Mouse (Mus musculus) limb, embryonic 14.5 days (tissue): ENCODE measurements at regions not wholly inside any gene's neighbourhood (a gene's known extent, or its start where the extent isn't known, plus 50 kb on each side); places are given as distances from the start of the nearest gene placed in this dataset.

Experiments used
- ATAC-seq: fragments of 200-750 bp; cut with Nextera tagmentation; 2 replicates; pipeline ENCODE4 v1.8.0; 2017; ENCODE audit warnings: low read depth, moderate number of reproducible peaks, moderate TSS enrichment; ENCODE audit not compliant: low FRiP score
- DNase-seq: peaks from one replicate; pipeline ENCODE4 v3.0.0-alpha.2; 2015; ENCODE audit warnings: low spot score
- H3K27ac ChIP-seq: fragments of 300-500 bp; sonication (generic); replicated peaks from 2 replicates; pipeline ENCODE4 v1.5.1; 2014; ENCODE audit warnings: low read depth, mild to moderate bottlenecking, low read length, moderate library complexity, mixed read lengths
- H3K27me3 ChIP-seq: fragments of 300-500 bp; sonication (generic); 2 replicates; pipeline ENCODE4 v1.6.1; 2014; ENCODE audit warnings: low read length, mixed read lengths; ENCODE audit not compliant: control insufficient read depth, insufficient read depth
- H3K36me3 ChIP-seq: fragments of 300-500 bp; sonication (generic); 2 replicates; pipeline ENCODE4 v1.6.1; 2014; ENCODE audit warnings: mild to moderate bottlenecking, low read length, moderate library complexity, mixed read lengths; ENCODE audit not compliant: control insufficient read depth, insufficient read depth
- H3K4me1 ChIP-seq: fragments of 300-500 bp; sonication (generic); 2 replicates; pipeline ENCODE4 v1.6.1; 2014; ENCODE audit warnings: antibody characterized with exemption, low read length, mixed read lengths; ENCODE audit not compliant: control insufficient read depth, insufficient read depth
- H3K4me2 ChIP-seq: fragments of 300-500 bp; sonication (generic); replicated peaks from 2 replicates; pipeline ENCODE4 v1.6.1; 2014; ENCODE audit warnings: low read depth, mild to moderate bottlenecking, low read length, moderate library complexity; ENCODE audit not compliant: severe bottlenecking
- H3K4me3 ChIP-seq: fragments of 300-500 bp; sonication (generic); replicated peaks from 2 replicates; pipeline ENCODE4 v1.5.1; 2014; ENCODE audit warnings: low read length
- H3K9ac ChIP-seq: fragments of 300-500 bp; sonication (generic); 2 replicates; pipeline ENCODE4 v1.6.1; 2014; ENCODE audit warnings: mild to moderate bottlenecking, low read depth, low read length, moderate library complexity; ENCODE audit not compliant: severe bottlenecking
- H3K9me3 ChIP-seq: fragments of 300-500 bp; sonication (generic); 2 replicates; pipeline ENCODE4 v1.6.1; 2016; ENCODE audit warnings: low read length; ENCODE audit not compliant: control insufficient read depth
- POLR2A ChIP-seq: fragments of 200-500 bp; IDR thresholded peaks from 2 replicates; pipeline ENCODE4 v1.8.0; 2012; ENCODE audit warnings: inconsistent platforms, mild to moderate bottlenecking, moderate library complexity, borderline replicate concordance; ENCODE audit not compliant: insufficient read depth, insufficient read length; ENCODE audit errors: extremely low read depth
- WGBS: fragments of 180-500 bp; shearing (Covaris S2); extraction: QIAGEN DNeasy Blood & Tissue Kit; methylation state at CpG from one replicate; pipeline ENCODE4 v1.1.7; 2014; 5-methylcytosine and 5-hydroxymethylcytosine counted together

- DNase-seq (no peak), ATAC-seq (no peak)
- peaks cover 11% of the 10 kb centered on the region for H3K4me1 ChIP-seq
- H3K27me3 ChIP-seq = no peaks in the 10 kb centered on the region
- no peaks in the 10 kb centered on the region for H3K9me3 ChIP-seq
- no peak overlapping the region for H3K4me2 ChIP-seq
- no peak overlapping the region for H3K4me3 ChIP-seq
- H3K36me3 ChIP-seq = no peaks in the 10 kb centered on the region
- H3K27ac ChIP-seq = no peak overlapping the region
- 24% methylated on average over 4 of the region's 4 CpGs for WGBS
- TF ChIP-seq POLR2A = no peak
- H3K9ac ChIP-seq = no peak overlapping the region
These were observed 150.7 kb upstream of the A230072I06Rik start for GRCm38 (mm10) chr8:12127801-12128490.

GRCm38 (mm10) chr8:12130591-12130990, 148.0 kb upstream of the A230072I06Rik start:
- Histone ChIP-seq H3K27me3 (peaks cover 3% of the 10 kb centered on the region; the same call in 1 of the 2 replicates), H3K9me3 (no peaks in the 10 kb centered on the region), H3K4me1 (peaks cover 11% of the 10 kb centered on the region), H3K4me3 (no peak overlapping the region), H3K36me3 (no peaks in the 10 kb centered on the region), H3K4me2 (no peak overlapping the region), H3K9ac (no peak overlapping the region), H3K27ac (no peak overlapping the region)
- TF ChIP-seq POLR2A = no peak
- ATAC-seq (no peak), DNase-seq (no peak)
- WGBS = 22% methylated on average over 5 of the region's 5 CpGs

GRCm38 (mm10) chr8:12134200-12134599, 144.4 kb upstream of the A230072I06Rik start:
- DNase-seq (no peak), ATAC-seq (no peak)
- no peak overlapping the region for H3K27ac ChIP-seq
- no peak overlapping the region for H3K4me3 ChIP-seq
- peaks cover 3% of the 10 kb centered on the region; the same call in 1 of the 2 replicates for H3K27me3 ChIP-seq
- H3K9ac ChIP-seq = no peak overlapping the region
- WGBS = 64% methylated on average over 1 of the region's 1 CpGs
- H3K4me2 ChIP-seq = no peak overlapping the region
- H3K36me3 ChIP-seq = no peaks in the 10 kb centered on the region
- H3K4me1 ChIP-seq = no peaks in the 10 kb centered on the region; the same call in 1 of the 2 replicates
- TF ChIP-seq POLR2A = no peak
- H3K9me3 ChIP-seq = no peaks in the 10 kb centered on the region

GRCm38 (mm10) chr8:12135392-12136177, 143.0 kb upstream of the A230072I06Rik start:
- DNase-seq = no peak
- no peak for ATAC-seq
- no peaks in the 10 kb centered on the region for H3K9me3 ChIP-seq
- no peaks in the 10 kb centered on the region; the same call in 1 of the 2 replicates for H3K4me1 ChIP-seq
- no peak overlapping the region for H3K9ac ChIP-seq
- H3K27me3 ChIP-seq = peaks cover 7% of the 10 kb centered on the region; the same call in 1 of the 2 replicates
- whole genome bisulfite sequencing = 69% methylated on average over 14 of the region's 14 CpGs
- no peak overlapping the region for H3K27ac ChIP-seq
- no peaks in the 10 kb centered on the region for H3K36me3 ChIP-seq
- no peak overlapping the region for H3K4me3 ChIP-seq
- H3K4me2 ChIP-seq = no peak overlapping the region
- no peak for TF ChIP-seq POLR2A

GRCm38 (mm10) chr8:12136178-12136455, 142.5 kb upstream of the A230072I06Rik start:
- Histone ChIP-seq H3K9ac (no peak overlapping the region), H3K27me3 (peaks cover 7% of the 10 kb centered on the region; the same call in 1 of the 2 replicates), H3K36me3 (no peaks in the 10 kb centered on the region), H3K4me2 (no peak overlapping the region), H3K27ac (no peak overlapping the region), H3K4me3 (no peak overlapping the region), H3K9me3 (no peaks in the 10 kb centered on the region), H3K4me1 (no peaks in the 10 kb centered on the region; the same call in 1 of the 2 replicates)
- no peak for TF ChIP-seq POLR2A
- ATAC-seq (no peak), DNase-seq (no peak)
- 68% methylated on average over 5 of the region's 5 CpGs for WGBS
